Mouse (Mus musculus): ENCODE measurements around the gene Tex22. TPM values are rescaled to one million over a fixed set of nuclear protein-coding genes. Genes with fewer than 3 reads are reported as not detected.

The Tex22 gene
- polyA plus RNA-seq, 1 experiment from 2014 or later: not detected

GRCm38 (mm10) chr12:113071321-113071720 is 3.0 kb upstream of the Tex22 start:
- 93% methylated on average over 6 of the region's 6 CpGs for WGBS
- peaks cover 34% of the 10 kb centered on the region for H3K36me3 ChIP-seq (ENCODE audit: control insufficient read depth, insufficient read depth, low read length)

GRCm38 (mm10) chr12:113071827-113072226 is 2.5 kb upstream of the Tex22 start:
- WGBS: 80% methylated on average over 6 of the region's 6 CpGs
- ATAC-seq: no peak
- H3K36me3 ChIP-seq (ENCODE audit: control insufficient read depth, insufficient read depth, low read length): peaks cover 34% of the 10 kb centered on the region
- H3K4me3 ChIP-seq (ENCODE audit: low read length): no peak overlapping the region
- no peaks in the 10 kb centered on the region for H3K9me3 ChIP-seq (ENCODE audit: control insufficient read depth, low read length)
- no peak overlapping the region for H3K27ac ChIP-seq (ENCODE audit: low read depth, low read length)
- no peaks in the 10 kb centered on the region for H3K27me3 ChIP-seq (replicated peaks; ENCODE audit: control insufficient read depth, insufficient read depth, low read length)
- no peak overlapping the region for H3K4me2 ChIP-seq (ENCODE audit: low read length)
- H3K9ac ChIP-seq (ENCODE audit: low read depth, low read length): no peak overlapping the region
- peaks cover 18% of the 10 kb centered on the region for H3K4me1 ChIP-seq (ENCODE audit: control insufficient read depth, insufficient read depth, low read depth, low read length)

More at GRCm38 (mm10) chr12:113071321-113071720, 3.0 kb upstream of the Tex22 start:
- Histone ChIP-seq H3K4me1 (ENCODE audit: control insufficient read depth, insufficient read depth, low read depth, low read length) (peaks cover 18% of the 10 kb centered on the region), H3K9me3 (ENCODE audit: control insufficient read depth, low read length) (no peaks in the 10 kb centered on the region), H3K4me2 (ENCODE audit: low read length) (no peak overlapping the region), H3K4me3 (ENCODE audit: low read length) (no peak overlapping the region), H3K27me3 (replicated peaks; ENCODE audit: control insufficient read depth, insufficient read depth, low read length) (no peaks in the 10 kb centered on the region), H3K27ac (ENCODE audit: low read depth, low read length) (no peak overlapping the region), H3K9ac (ENCODE audit: low read depth, low read length) (no peak overlapping the region)
- no peak for ATAC-seq

- peak overlapping the region; percentile 91 for H3K27ac ChIP-seq (ENCODE audit: low read depth, low read length)
- peak overlapping the region; percentile 90 for H3K4me2 ChIP-seq (ENCODE audit: low read length)
- H3K4me1 ChIP-seq (ENCODE audit: control insufficient read depth, insufficient read depth, low read depth, low read length): peaks cover 18% of the 10 kb centered on the region
- WGBS: 12% methylated on average over 15 of the region's 15 CpGs
- no peaks in the 10 kb centered on the region for H3K27me3 ChIP-seq (replicated peaks; ENCODE audit: control insufficient read depth, insufficient read depth, low read length)
- ATAC-seq: peak; percentile 51
- H3K9me3 ChIP-seq (ENCODE audit: control insufficient read depth, low read length): no peaks in the 10 kb centered on the region
- H3K4me3 ChIP-seq (ENCODE audit: low read length): peak overlapping the region; percentile 43
- H3K36me3 ChIP-seq (ENCODE audit: control insufficient read depth, insufficient read depth, low read length): peaks cover 33% of the 10 kb centered on the region
- peak overlapping the region; percentile 59 for H3K9ac ChIP-seq (ENCODE audit: low read depth, low read length)
Observed at GRCm38 (mm10) chr12:113073420-113074328, 628 bp upstream of the Tex22 start.

GRCm38 (mm10) chr12:113075063-113075454 is 757 bp downstream of the Tex22 start:
- Histone ChIP-seq H3K4me2 (ENCODE audit: low read length) (peak overlapping the region; percentile 90), H3K27me3 (replicated peaks; ENCODE audit: control insufficient read depth, insufficient read depth, low read length) (no peaks in the 10 kb centered on the region), H3K4me1 (ENCODE audit: control insufficient read depth, insufficient read depth, low read depth, low read length) (peaks cover 18% of the 10 kb centered on the region), H3K36me3 (ENCODE audit: control insufficient read depth, insufficient read depth, low read length) (peaks cover 19% of the 10 kb centered on the region), H3K4me3 (ENCODE audit: low read length) (peak overlapping the region; percentile 43), H3K9ac (ENCODE audit: low read depth, low read length) (peak overlapping the region; percentile 69), H3K27ac (ENCODE audit: low read depth, low read length) (peak overlapping the region; percentile 91), H3K9me3 (ENCODE audit: control insufficient read depth, low read length) (no peaks in the 10 kb centered on the region)
- ATAC-seq: peak; percentile 72
- 3% methylated on average over 10 of the region's 10 CpGs for WGBS

- H3K4me3 ChIP-seq (ENCODE audit: low read length): no peak overlapping the region
- H3K4me2 ChIP-seq (ENCODE audit: low read length): peak overlapping the region; percentile 90
- H3K27ac ChIP-seq (ENCODE audit: low read depth, low read length): peak overlapping the region; percentile 33; the same call in 1 of the 2 replicates
- H3K9ac ChIP-seq (ENCODE audit: low read depth, low read length): peak overlapping the region; percentile 69; the same call in 1 of the 2 replicates
- WGBS: 56% methylated on average over 6 of the region's 6 CpGs
- H3K9me3 ChIP-seq (ENCODE audit: control insufficient read depth, low read length): no peaks in the 10 kb centered on the region
- H3K36me3 ChIP-seq (ENCODE audit: control insufficient read depth, insufficient read depth, low read length): peaks cover 14% of the 10 kb centered on the region
- H3K27me3 ChIP-seq (replicated peaks; ENCODE audit: control insufficient read depth, insufficient read depth, low read length): no peaks in the 10 kb centered on the region
- H3K4me1 ChIP-seq (ENCODE audit: control insufficient read depth, insufficient read depth, low read depth, low read length): peaks cover 18% of the 10 kb centered on the region
- ATAC-seq: peak; percentile 2; the same call in 1 of the 2 replicates
Observed at GRCm38 (mm10) chr12:113075486-113075885, 1.2 kb downstream of the Tex22 start.

- H3K27me3 ChIP-seq (replicated peaks; ENCODE audit: control insufficient read depth, insufficient read depth, low read length): no peaks in the 10 kb centered on the region
- 65% methylated on average over 3 of the region's 3 CpGs for WGBS
- ATAC-seq: no peak
Observed at GRCm38 (mm10) chr12:113087276-113087675, 13.0 kb downstream of the Tex22 start.

GRCm38 (mm10) chr12:113088026-113088425 is 13.7 kb downstream of the Tex22 start:
- H3K4me3 ChIP-seq (ENCODE audit: low read length): no peak overlapping the region
- no peaks in the 10 kb centered on the region for H3K27me3 ChIP-seq (replicated peaks; ENCODE audit: control insufficient read depth, insufficient read depth, low read length)
- H3K4me2 ChIP-seq (ENCODE audit: low read length): no peak overlapping the region
- 55% methylated on average over 4 of the region's 4 CpGs for WGBS
- H3K36me3 ChIP-seq (ENCODE audit: control insufficient read depth, insufficient read depth, low read length): no peaks in the 10 kb centered on the region
- ATAC-seq: no peak
- H3K9ac ChIP-seq (ENCODE audit: low read depth, low read length): no peak overlapping the region
- H3K4me1 ChIP-seq (ENCODE audit: control insufficient read depth, insufficient read depth, low read depth, low read length): no peaks in the 10 kb centered on the region
- H3K9me3 ChIP-seq (ENCODE audit: control insufficient read depth, low read length): no peaks in the 10 kb centered on the region
- no peak overlapping the region for H3K27ac ChIP-seq (ENCODE audit: low read depth, low read length)

More at GRCm38 (mm10) chr12:113087276-113087675, 13.0 kb downstream of the Tex22 start:
- Histone ChIP-seq H3K27ac (ENCODE audit: low read depth, low read length) (no peak overlapping the region), H3K4me1 (ENCODE audit: control insufficient read depth, insufficient read depth, low read depth, low read length) (no peaks in the 10 kb centered on the region), H3K9me3 (ENCODE audit: control insufficient read depth, low read length) (no peaks in the 10 kb centered on the region), H3K9ac (ENCODE audit: low read depth, low read length) (no peak overlapping the region), H3K4me2 (ENCODE audit: low read length) (no peak overlapping the region), H3K36me3 (ENCODE audit: control insufficient read depth, insufficient read depth, low read length) (no peaks in the 10 kb centered on the region), H3K4me3 (ENCODE audit: low read length) (no peak overlapping the region)

GRCm38 (mm10) chr12:113089107-113089506 is 14.8 kb downstream of the Tex22 start:
- no peak overlapping the region for H3K4me2 ChIP-seq (ENCODE audit: low read length)
- H3K9ac ChIP-seq (ENCODE audit: low read depth, low read length): no peak overlapping the region
- H3K36me3 ChIP-seq (ENCODE audit: control insufficient read depth, insufficient read depth, low read length): no peaks in the 10 kb centered on the region
- no peak overlapping the region for H3K4me3 ChIP-seq (ENCODE audit: low read length)
- H3K27me3 ChIP-seq (replicated peaks; ENCODE audit: control insufficient read depth, insufficient read depth, low read length): no peaks in the 10 kb centered on the region
- WGBS: 92% methylated on average over 6 of the region's 6 CpGs
- no peak overlapping the region for H3K27ac ChIP-seq (ENCODE audit: low read depth, low read length)
- no peak for ATAC-seq
- H3K4me1 ChIP-seq (ENCODE audit: control insufficient read depth, insufficient read depth, low read depth, low read length): no peaks in the 10 kb centered on the region
- H3K9me3 ChIP-seq (ENCODE audit: control insufficient read depth, low read length): no peaks in the 10 kb centered on the region

GRCm38 (mm10) chr12:113090053-113090452 is 15.8 kb downstream of the Tex22 start:
- Histone ChIP-seq H3K36me3 (ENCODE audit: control insufficient read depth, insufficient read depth, low read length) (no peaks in the 10 kb centered on the region), H3K9ac (ENCODE audit: low read depth, low read length) (no peak overlapping the region), H3K27ac (ENCODE audit: low read depth, low read length) (no peak overlapping the region), H3K4me1 (ENCODE audit: control insufficient read depth, insufficient read depth, low read depth, low read length) (no peaks in the 10 kb centered on the region), H3K9me3 (ENCODE audit: control insufficient read depth, low read length) (no peaks in the 10 kb centered on the region), H3K4me2 (ENCODE audit: low read length) (no peak overlapping the region), H3K27me3 (replicated peaks; ENCODE audit: control insufficient read depth, insufficient read depth, low read length) (no peaks in the 10 kb centered on the region), H3K4me3 (ENCODE audit: low read length) (no peak overlapping the region)
- ATAC-seq: peak; percentile 27; the same call in 1 of the 2 replicates
- WGBS: 84% methylated on average over 17 of the region's 17 CpGs
